Mouse (Mus musculus) bone marrow, adult 2 months (tissue): ENCODE results near the gene Ier3.

ENCODE experiments used
- CTCF ChIP-seq: fragments of 200-500 bp; IDR thresholded peaks from 2 replicates; pipeline ENCODE4 v1.5.1; 2011; ENCODE audit warnings: low read length, control low read depth; ENCODE audit not compliant: control insufficient read depth, insufficient read depth
- POLR2A ChIP-seq: fragments of 200-500 bp; IDR thresholded peaks from 2 replicates; pipeline ENCODE4 v1.6.1; 2011; ENCODE audit warnings: low read depth, mild to moderate bottlenecking, control low read depth, low read length, borderline replicate concordance; ENCODE audit not compliant: control insufficient read depth

GRCm38 (mm10) chr17:35870151-35870883 is 48.8 kb downstream of the Ier3 start:
- TF ChIP-seq POLR2A: no peak
- no peak for TF ChIP-seq CTCF
